Mouse (Mus musculus) hindbrain, embryonic 16.5 days (tissue): ENCODE results near the gene Tap2. TPM values are rescaled to one million over a fixed set of nuclear protein-coding genes. Genes with fewer than 3 reads are reported as not detected.

ENCODE experiments used
- ATAC-seq: fragments of 200-750 bp; cut with Nextera tagmentation; 2 replicates; pipeline ENCODE4 v1.8.0; 2017; ENCODE audit warnings: moderate TSS enrichment, moderate library complexity
- H3K27ac ChIP-seq: fragments of 300-500 bp; sonication (generic); 2 replicates; pipeline ENCODE4 v1.5.1; 2014; ENCODE audit warnings: low read depth, mild to moderate bottlenecking, control low read depth, low read length, moderate library complexity
- H3K27me3 ChIP-seq: fragments of 300-500 bp; sonication (generic); replicated peaks from 2 replicates; pipeline ENCODE4 v1.6.1; 2014; ENCODE audit warnings: low read length; ENCODE audit not compliant: control insufficient read depth, insufficient read depth
- H3K36me3 ChIP-seq: fragments of 300-500 bp; sonication (generic); 2 replicates; pipeline ENCODE4 v1.6.1; 2014; ENCODE audit warnings: mild to moderate bottlenecking, low read length, moderate library complexity, mixed read lengths; ENCODE audit not compliant: control insufficient read depth, insufficient read depth
- H3K4me1 ChIP-seq: fragments of 300-500 bp; sonication (generic); 2 replicates; pipeline ENCODE4 v1.6.1; 2014; ENCODE audit warnings: low read depth, low read length; ENCODE audit not compliant: control insufficient read depth, insufficient read depth
- H3K4me2 ChIP-seq: fragments of 300-500 bp; sonication (generic); 2 replicates; pipeline ENCODE4 v1.6.1; 2014; ENCODE audit warnings: mild to moderate bottlenecking, low read length, control low read depth, moderate library complexity
- H3K4me3 ChIP-seq: fragments of 300-500 bp; sonication (generic); 2 replicates; pipeline ENCODE4 v1.5.1; 2014; ENCODE audit warnings: mild to moderate bottlenecking, low read length, control low read depth, moderate library complexity
- H3K9ac ChIP-seq: fragments of 300-500 bp; sonication (generic); 2 replicates; pipeline ENCODE4 v1.6.1; 2014; ENCODE audit warnings: low read depth, mild to moderate bottlenecking, control low read depth, low read length, moderate library complexity
- H3K9me3 ChIP-seq: fragments of 300-500 bp; sonication (generic); 2 replicates; pipeline ENCODE4 v1.6.1; 2014; ENCODE audit warnings: mild to moderate bottlenecking, low read length, moderate library complexity; ENCODE audit not compliant: control insufficient read depth
- WGBS: fragments of 180-500 bp; shearing (Covaris S2); extraction: QIAGEN DNeasy Blood & Tissue Kit; methylation state at CpG from one replicate; pipeline ENCODE4 v1.1.7; 2014; 5-methylcytosine and 5-hydroxymethylcytosine counted together
- polyA plus RNA-seq: library from polyadenylated mRNA; unstranded; fragments of >200 nt; fragmentation: Nextera tagmentation; extraction: Ambion mirVana; gene quantifications from 2 replicates; pipeline ENCODE4 v1.2.1, GENCODE M21; 2015

Tap2 gene
- polyA plus RNA-seq, 1 experiment from 2014 or later: 2.9 TPM

- WGBS: 49% methylated on average over 9 of the region's 9 CpGs
- H3K4me1 ChIP-seq: no peaks in the 10 kb centered on the region
These were observed 31.6 kb downstream of the Tap2 start for GRCm38 (mm10) chr17:34234926-34235325.

GRCm38 (mm10) chr17:34236691-34237090 lies 33.4 kb downstream of the Tap2 start:
- Histone ChIP-seq H3K36me3 (no peaks in the 10 kb centered on the region), H3K27ac (no peak overlapping the region), H3K27me3 (no peaks in the 10 kb centered on the region), H3K4me2 (no peak overlapping the region), H3K9me3 (peaks cover under 1% of the 10 kb centered on the region), H3K4me1 (no peaks in the 10 kb centered on the region), H3K9ac (no peak overlapping the region), H3K4me3 (no peak overlapping the region)
- no peak for ATAC-seq
- WGBS: 83% methylated on average over 5 of the region's 5 CpGs

More at GRCm38 (mm10) chr17:34234926-34235325, 31.6 kb downstream of the Tap2 start:
- no peak overlapping the region for H3K4me3 ChIP-seq
- H3K4me2 ChIP-seq: no peak overlapping the region
- H3K27me3 ChIP-seq: no peaks in the 10 kb centered on the region
- no peak overlapping the region for H3K27ac ChIP-seq
- no peak overlapping the region for H3K9ac ChIP-seq
- no peaks in the 10 kb centered on the region for H3K9me3 ChIP-seq
- H3K36me3 ChIP-seq: no peaks in the 10 kb centered on the region
- ATAC-seq: peak; percentile 74; the same call in 1 of the 2 replicates

- Histone ChIP-seq H3K4me1 (no peaks in the 10 kb centered on the region), H3K9me3 (peaks cover 3% of the 10 kb centered on the region), H3K27ac (no peak overlapping the region), H3K4me3 (no peak overlapping the region), H3K4me2 (no peak overlapping the region), H3K36me3 (no peaks in the 10 kb centered on the region), H3K9ac (no peak overlapping the region), H3K27me3 (no peaks in the 10 kb centered on the region)
- ATAC-seq: no peak
- WGBS: 80% methylated on average over 3 of the region's 3 CpGs
These were observed 34.4 kb downstream of the Tap2 start for GRCm38 (mm10) chr17:34237741-34238140.

GRCm38 (mm10) chr17:34238706-34239105 lies 35.4 kb downstream of the Tap2 start, which contains the start of gene H2-Ob:
Gene H2-Ob (plus strand): TSS chr17:34238903.
- Histone ChIP-seq H3K9me3 (peaks cover 3% of the 10 kb centered on the region), H3K4me2 (no peak within 1 kb of the TSS), H3K4me3 (no peak within 1 kb of the TSS), H3K27me3 (no peaks in the 10 kb centered on the region), H3K27ac (no peak within 1 kb of the TSS), H3K9ac (no peak within 1 kb of the TSS), H3K36me3 (no peaks in the 10 kb centered on the region), H3K4me1 (no peaks in the 10 kb centered on the region)
- no peak for ATAC-seq
- 60% methylated on average over 3 of the region's 3 CpGs for WGBS

- Histone ChIP-seq H3K4me1 (no peaks in the 10 kb centered on the region), H3K4me2 (no peak overlapping the region), H3K4me3 (no peak overlapping the region), H3K9me3 (peaks cover 3% of the 10 kb centered on the region), H3K36me3 (no peaks in the 10 kb centered on the region), H3K27me3 (no peaks in the 10 kb centered on the region), H3K27ac (no peak overlapping the region), H3K9ac (no peak overlapping the region)
- WGBS: 76% methylated on average over 10 of the region's 10 CpGs
- no peak for ATAC-seq
These were observed 36.3 kb downstream of the Tap2 start for GRCm38 (mm10) chr17:34239601-34240041.

- H3K4me3 ChIP-seq: no peak overlapping the region
- no peaks in the 10 kb centered on the region for H3K27me3 ChIP-seq
- H3K27ac ChIP-seq: no peak overlapping the region
- WGBS: 71% methylated on average over 3 of the region's 3 CpGs
- no peak overlapping the region for H3K4me2 ChIP-seq
- H3K36me3 ChIP-seq: no peaks in the 10 kb centered on the region
- no peak for ATAC-seq
- H3K4me1 ChIP-seq: no peaks in the 10 kb centered on the region
- no peak overlapping the region for H3K9ac ChIP-seq
- H3K9me3 ChIP-seq: peaks cover 3% of the 10 kb centered on the region
These were observed 37.0 kb downstream of the Tap2 start for GRCm38 (mm10) chr17:34240366-34240765.

GRCm38 (mm10) chr17:34240916-34241315 lies 37.6 kb downstream of the Tap2 start:
- Histone ChIP-seq H3K4me2 (no peak overlapping the region), H3K36me3 (no peaks in the 10 kb centered on the region), H3K27ac (no peak overlapping the region), H3K4me1 (no peaks in the 10 kb centered on the region), H3K9me3 (peaks cover 3% of the 10 kb centered on the region), H3K27me3 (no peaks in the 10 kb centered on the region), H3K9ac (no peak overlapping the region), H3K4me3 (no peak overlapping the region)
- ATAC-seq: no peak
- WGBS: 80% methylated on average over 6 of the region's 6 CpGs

- ATAC-seq: no peak
- WGBS: 77% methylated on average over 4 of the region's 4 CpGs
- no peak overlapping the region for H3K27ac ChIP-seq
- H3K27me3 ChIP-seq: no peaks in the 10 kb centered on the region
- H3K4me2 ChIP-seq: no peak overlapping the region
- no peaks in the 10 kb centered on the region for H3K36me3 ChIP-seq
- no peak overlapping the region for H3K4me3 ChIP-seq
- peaks cover 3% of the 10 kb centered on the region for H3K9me3 ChIP-seq
- no peaks in the 10 kb centered on the region for H3K4me1 ChIP-seq
- H3K9ac ChIP-seq: no peak overlapping the region
These were observed 41.3 kb downstream of the Tap2 start for GRCm38 (mm10) chr17:34244656-34245055.

GRCm38 (mm10) chr17:34247047-34247446 lies 43.7 kb downstream of the Tap2 start:
- no peak for ATAC-seq
- no peaks in the 10 kb centered on the region for H3K4me1 ChIP-seq
- no peaks in the 10 kb centered on the region for H3K36me3 ChIP-seq
- no peak overlapping the region for H3K4me3 ChIP-seq
- H3K4me2 ChIP-seq: no peak overlapping the region
- no peaks in the 10 kb centered on the region; the same call in 1 of the 2 replicates for H3K9me3 ChIP-seq
- H3K27ac ChIP-seq: no peak overlapping the region
- H3K27me3 ChIP-seq: no peaks in the 10 kb centered on the region
- no peak overlapping the region for H3K9ac ChIP-seq
- 91% methylated on average over 3 of the region's 3 CpGs for WGBS

- Histone ChIP-seq H3K9me3 (no peaks in the 10 kb centered on the region), H3K27ac (no peak overlapping the region), H3K4me3 (no peak overlapping the region), H3K27me3 (no peaks in the 10 kb centered on the region), H3K4me2 (no peak overlapping the region), H3K9ac (no peak overlapping the region), H3K36me3 (no peaks in the 10 kb centered on the region), H3K4me1 (no peaks in the 10 kb centered on the region)
- ATAC-seq: no peak
- WGBS: 70% methylated on average over 2 of the region's 2 CpGs
These were observed 45.4 kb downstream of the Tap2 start for GRCm38 (mm10) chr17:34248764-34249163.
